Mouse (Mus musculus) testis, adult 2 months (tissue): ENCODE data around the gene Fbln7. TPM values are rescaled to one million over a fixed set of nuclear protein-coding genes. Genes with fewer than 3 reads are reported as not detected.

ENCODE experiments used
- H3K27ac ChIP-seq: fragments of 200-500 bp; 2 replicates; pipeline ENCODE4 v1.5.1; 2012; ENCODE audit warnings: low read depth, low read length; ENCODE audit not compliant: control insufficient read depth, insufficient read depth
- H3K27me3 ChIP-seq: fragments of 200-500 bp; 2 replicates; pipeline ENCODE4 v1.6.1; 2012; ENCODE audit warnings: mild to moderate bottlenecking, low read length, moderate library complexity; ENCODE audit not compliant: control insufficient read depth, insufficient read depth
- H3K36me3 ChIP-seq: fragments of 200-500 bp; 2 replicates; pipeline ENCODE4 v1.6.1; 2012; ENCODE audit warnings: mild to moderate bottlenecking, low read length; ENCODE audit not compliant: control insufficient read depth, insufficient read depth
- H3K4me1 ChIP-seq: fragments of 200-500 bp; 2 replicates; pipeline ENCODE4 v1.6.1; 2012; ENCODE audit warnings: low read length; ENCODE audit not compliant: control insufficient read depth, insufficient read depth
- H3K4me3 ChIP-seq: fragments of 200-500 bp; 2 replicates; pipeline ENCODE4 v1.5.1; 2012; ENCODE audit warnings: low read depth, mild to moderate bottlenecking, low read length, moderate library complexity, mixed read lengths; ENCODE audit not compliant: control insufficient read depth
- CTCF ChIP-seq: fragments of 200-500 bp; IDR thresholded peaks from 2 replicates; pipeline ENCODE4 v1.5.1; 2012; ENCODE audit warnings: low read depth, mild to moderate bottlenecking, inconsistent platforms, low read length, moderate library complexity; ENCODE audit not compliant: control insufficient read depth, insufficient read depth, insufficient replicate concordance
- POLR2A ChIP-seq: fragments of 200-500 bp; IDR thresholded peaks from 2 replicates; pipeline ENCODE4 v1.6.1; 2012; ENCODE audit warnings: low read depth, mild to moderate bottlenecking, inconsistent platforms, low read length, moderate library complexity; ENCODE audit not compliant: control insufficient read depth
- polyA plus RNA-seq: library from polyadenylated mRNA; depleted of rRNA; stranded (reverse); fragments of >200 nt; gene quantifications from 2 replicates; pipeline ENCODE4 v1.2.3, GENCODE M21; 2012

Gene Fbln7
- polyA plus RNA-seq, 1 experiment, result 0.20 TPM

- TF ChIP-seq POLR2A, result no peak
- no peak for TF ChIP-seq CTCF
- H3K27me3 ChIP-seq, result no peaks in the 10 kb centered on the region
- H3K4me1 ChIP-seq, result no peaks in the 10 kb centered on the region
- H3K27ac ChIP-seq, result no peak overlapping the region
- no peak overlapping the region for H3K4me3 ChIP-seq
- H3K36me3 ChIP-seq, result no peaks in the 10 kb centered on the region
Measured at GRCm38 (mm10) chr2:128902843-128903242, 40.1 kb downstream of the Fbln7 start.

- no peaks in the 10 kb centered on the region for H3K36me3 ChIP-seq
- TF ChIP-seq CTCF (no peak), POLR2A (no peak)
- H3K4me3 ChIP-seq, result no peak overlapping the region
- no peaks in the 10 kb centered on the region for H3K27me3 ChIP-seq
- no peak overlapping the region for H3K27ac ChIP-seq
- H3K4me1 ChIP-seq, result no peaks in the 10 kb centered on the region
Measured at GRCm38 (mm10) chr2:128903661-128904060, 40.9 kb downstream of the Fbln7 start.

- no peak overlapping the region for H3K4me3 ChIP-seq
Measured at GRCm38 (mm10) chr2:128914978-128915377, 52.2 kb downstream of the Fbln7 start.

GRCm38 (mm10) chr2:128916528-128916927 is 53.7 kb downstream of the Fbln7 start:
- no peak for TF ChIP-seq POLR2A
- no peak for TF ChIP-seq CTCF
- no peaks in the 10 kb centered on the region for H3K27me3 ChIP-seq
- no peaks in the 10 kb centered on the region for H3K4me1 ChIP-seq
- no peak overlapping the region for H3K4me3 ChIP-seq
- H3K36me3 ChIP-seq, result no peaks in the 10 kb centered on the region
- H3K27ac ChIP-seq, result no peak overlapping the region

More at GRCm38 (mm10) chr2:128914978-128915377, 52.2 kb downstream of the Fbln7 start:
- Histone ChIP-seq H3K4me1 (no peaks in the 10 kb centered on the region), H3K27me3 (no peaks in the 10 kb centered on the region), H3K27ac (no peak overlapping the region), H3K36me3 (no peaks in the 10 kb centered on the region)
- TF ChIP-seq POLR2A, result no peak
- no peak for TF ChIP-seq CTCF

- Histone ChIP-seq H3K4me1 (no peaks in the 10 kb centered on the region), H3K4me3 (no peak overlapping the region; the same call in 1 of the 2 replicates), H3K27ac (no peak overlapping the region), H3K27me3 (no peaks in the 10 kb centered on the region), H3K36me3 (no peaks in the 10 kb centered on the region; the same call in 1 of the 2 replicates)
- TF ChIP-seq POLR2A (no peak), CTCF (no peak)
Measured at GRCm38 (mm10) chr2:128924799-128925198, 62.0 kb downstream of the Fbln7 start.

GRCm38 (mm10) chr2:128928446-128928845 is 65.7 kb downstream of the Fbln7 start:
- H3K27me3 ChIP-seq, result no peaks in the 10 kb centered on the region
- no peaks in the 10 kb centered on the region for H3K4me1 ChIP-seq
- H3K27ac ChIP-seq, result no peak overlapping the region
- no peak for TF ChIP-seq POLR2A
- TF ChIP-seq CTCF, result no peak
- no peaks in the 10 kb centered on the region; the same call in 1 of the 2 replicates for H3K36me3 ChIP-seq
- no peak overlapping the region for H3K4me3 ChIP-seq

- TF ChIP-seq POLR2A, result no peak
- no peak for TF ChIP-seq CTCF
Measured at GRCm38 (mm10) chr2:128930704-128931103, 67.9 kb downstream of the Fbln7 start.

GRCm38 (mm10) chr2:128936256-128936655 is 73.5 kb downstream of the Fbln7 start:
- TF ChIP-seq CTCF (no peak), POLR2A (no peak)
- Histone ChIP-seq H3K4me3 (no peak overlapping the region), H3K27ac (no peak overlapping the region), H3K36me3 (no peaks in the 10 kb centered on the region; the same call in 1 of the 2 replicates), H3K4me1 (no peaks in the 10 kb centered on the region), H3K27me3 (no peaks in the 10 kb centered on the region)

More at GRCm38 (mm10) chr2:128930704-128931103, 67.9 kb downstream of the Fbln7 start:
- Histone ChIP-seq H3K4me1 (no peaks in the 10 kb centered on the region), H3K36me3 (no peaks in the 10 kb centered on the region; the same call in 1 of the 2 replicates), H3K27me3 (no peaks in the 10 kb centered on the region), H3K27ac (no peak overlapping the region), H3K4me3 (no peak overlapping the region)
